Mouse (Mus musculus) CH12.LX (cell line): ENCODE measurements around the gene Fryl.

ENCODE experiments used
- CHD2 ChIP-seq: IDR thresholded peaks from 2 replicates; pipeline ENCODE4 v1.6.1; 2011; ENCODE audit warnings: low read length, improper control_type of control experiment
- CTCF ChIP-seq, 2 experiments: IDR thresholded peaks in 1 of 2; conservative IDR thresholded peaks in 1 of 2; 2 replicates each; pipeline ENCODE4 v1.5.1; 2011 to 2012; ENCODE audit warnings: low read depth in 2 of 2, low read length in 2 of 2, improper control_type of control experiment in 1 of 2, inconsistent platforms in 1 of 2, mild to moderate bottlenecking in 1 of 2, moderate library complexity in 1 of 2
- E2F4 ChIP-seq: IDR thresholded peaks from 2 replicates; pipeline ENCODE4 v1.6.1; 2011; ENCODE audit warnings: low read depth, low read length, improper control_type of control experiment; ENCODE audit not compliant: insufficient replicate concordance
- EP300 ChIP-seq: IDR thresholded peaks from 2 replicates; pipeline ENCODE4 v1.6.1; 2011; ENCODE audit warnings: low read length, improper control_type of control experiment
- GABPA ChIP-seq: IDR thresholded peaks from 2 replicates; pipeline ENCODE4 v1.6.1; 2012; ENCODE audit warnings: low read depth, low read length, improper control_type of control experiment, inconsistent platforms; ENCODE audit not compliant: insufficient replicate concordance
- MAX ChIP-seq: IDR thresholded peaks from 2 replicates; pipeline ENCODE4 v1.6.1; 2011; ENCODE audit warnings: low read length, improper control_type of control experiment
- POLR2A ChIP-seq: IDR thresholded peaks from 2 replicates; pipeline ENCODE4 v1.6.1; 2011; ENCODE audit warnings: low read depth, mild to moderate bottlenecking, improper control_type of control experiment, low read length
- POLR2AphosphoS2 ChIP-seq: IDR thresholded peaks from 2 replicates; pipeline ENCODE4 v1.6.1; 2011; ENCODE audit warnings: low read depth, low read length, improper control_type of control experiment
- ZKSCAN1 ChIP-seq: IDR thresholded peaks from 2 replicates; pipeline ENCODE4 v1.6.1; 2012; ENCODE audit warnings: low read depth, inconsistent platforms, low read length, improper control_type of control experiment, borderline replicate concordance

DNA sequence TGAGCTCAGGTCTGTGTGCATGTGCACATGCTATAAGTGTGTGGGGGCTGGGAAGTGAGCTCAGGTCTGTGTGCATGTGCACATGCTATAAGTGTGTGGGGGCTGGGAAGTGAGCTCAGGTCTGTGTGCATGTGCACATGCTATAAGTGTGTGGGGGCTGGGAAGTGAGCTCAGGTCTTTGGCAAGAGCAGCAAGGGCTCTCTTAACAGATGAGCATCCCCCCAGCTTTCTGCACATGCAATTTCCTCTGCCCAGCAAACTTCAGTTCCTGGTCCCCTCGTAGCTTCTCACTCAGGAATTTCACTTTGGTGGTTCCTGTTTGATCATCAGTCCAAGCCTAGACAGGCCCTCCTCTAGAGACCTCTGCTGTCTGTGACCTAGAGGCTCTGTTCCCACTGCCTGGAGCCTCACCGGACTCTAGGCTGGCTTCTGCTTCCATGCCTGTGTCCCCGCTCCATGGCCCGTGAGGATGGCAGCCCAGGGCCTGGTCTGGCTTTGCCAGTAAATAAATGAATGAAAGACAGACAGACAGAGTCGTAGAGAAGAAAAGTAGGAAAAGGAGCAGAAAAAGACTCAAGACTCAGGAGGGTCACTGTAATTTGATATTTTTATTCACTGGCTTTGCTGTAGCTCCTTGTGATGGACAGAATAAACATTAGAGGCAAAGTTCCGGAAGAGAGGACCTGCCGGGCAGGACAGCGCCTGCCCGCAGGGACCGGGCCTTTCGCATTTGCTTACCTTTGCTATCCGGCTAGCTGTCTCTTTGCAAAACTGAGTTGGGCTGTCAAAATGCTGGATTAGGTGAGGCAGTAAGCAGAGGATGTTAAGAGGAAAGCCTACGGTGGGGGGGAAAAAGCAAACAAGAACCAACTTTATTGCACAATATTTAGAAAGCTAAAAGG is 192.4 kb downstream of the Fryl start:
- TF ChIP-seq CTCF (conservative IDR thresholded peaks at IDR 0.05 in 1 of 2, IDR thresholded peaks at IDR 0.05 in 1 of 2; ENCODE audit: low read depth in 2 of 2, low read length in 2 of 2), result no peak
- TF ChIP-seq MAX, result no peak
- TF ChIP-seq CHD2, result no peak
- TF ChIP-seq EP300, result no peak
- TF ChIP-seq POLR2A, result no peak
- no peak for TF ChIP-seq GABPA
- no peak for TF ChIP-seq E2F4
- no peak for TF ChIP-seq ZKSCAN1
- TF ChIP-seq POLR2AphosphoS2, result no peak
